Mouse (Mus musculus) hindbrain, embryonic 10.5 days (tissue): ENCODE measurements around the gene Vmn1r22. TPM values are rescaled to one million over a fixed set of nuclear protein-coding genes. Genes with fewer than 3 reads are reported as not detected.
"Not testable (repeated sequence)": the region's sequence is repeated elsewhere in the genome, so short reads cannot be mapped to it uniquely, and the experiment has no call there.

Source experiments
- DNase-seq: peaks from one replicate; pipeline ENCODE4 v3.0.0-alpha.2; 2017; ENCODE audit warnings: low spot score
- H3K27ac ChIP-seq: fragments of 300-500 bp; sonication (generic); 2 replicates; pipeline ENCODE4 v1.5.1; 2016; ENCODE audit warnings: mild to moderate bottlenecking, moderate library complexity
- H3K27me3 ChIP-seq: fragments of 300-500 bp; sonication (generic); 2 replicates; pipeline ENCODE4 v1.6.1; 2016; ENCODE audit warnings: mild to moderate bottlenecking; ENCODE audit not compliant: poor library complexity, insufficient read depth, severe bottlenecking
- H3K36me3 ChIP-seq: fragments of 300-500 bp; sonication (generic); 2 replicates; pipeline ENCODE4 v1.6.1; 2016; ENCODE audit warnings: mild to moderate bottlenecking, moderate library complexity
- H3K4me1 ChIP-seq: fragments of 300-500 bp; sonication (generic); replicated peaks from 2 replicates; pipeline ENCODE4 v1.6.1; 2016; ENCODE audit warnings: mild to moderate bottlenecking
- H3K4me3 ChIP-seq: fragments of 300-500 bp; sonication (generic); 2 replicates; pipeline ENCODE4 v1.5.1; 2016; ENCODE audit warnings: mild to moderate bottlenecking, moderate library complexity
- H3K9me3 ChIP-seq: fragments of 300-500 bp; sonication (generic); 2 replicates; pipeline ENCODE4 v1.6.1; 2016; ENCODE audit warnings: mild to moderate bottlenecking, moderate library complexity
- WGBS: fragments of 180-500 bp; shearing (Covaris S2); methylation state at CpG from one replicate; pipeline ENCODE4 v1.1.7; 2016; 5-methylcytosine and 5-hydroxymethylcytosine counted together
- polyA plus RNA-seq: library from polyadenylated mRNA; unstranded; fragments of >200 nt; fragmentation: Nextera tagmentation; extraction: Ambion mirVana; gene quantifications from 2 replicates; pipeline ENCODE4 v1.2.1, GENCODE M21; 2016

The Vmn1r22 gene
- polyA plus RNA-seq, result not detected in 2 replicates

DNA sequence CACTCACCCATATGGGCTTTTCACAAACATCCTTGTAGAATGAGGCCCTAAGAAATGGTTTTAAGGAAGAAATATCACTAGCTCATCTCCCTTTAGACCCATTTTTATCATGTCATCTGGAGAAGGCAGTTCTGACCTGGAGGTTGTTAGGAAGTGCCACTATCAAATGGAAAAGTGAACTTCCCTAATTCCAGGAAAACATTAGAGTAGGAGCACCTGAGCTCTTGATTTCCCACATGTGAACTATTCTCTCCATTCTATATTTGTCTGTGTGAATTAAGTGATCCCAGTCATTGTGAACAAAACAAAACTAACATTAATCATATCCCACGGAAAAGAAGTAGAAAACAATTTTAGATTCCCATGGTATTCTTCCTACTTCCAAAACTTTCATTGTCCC is at the start of gene Vmn1r22:
Gene Vmn1r22, minus strand, starts transcription at position 101 of the 400 bp plus-strand sequence.
- Histone ChIP-seq H3K4me1 (no peaks in the 10 kb centered on the region), H3K27ac (no peak within 1 kb of the TSS), H3K36me3 (no peaks in the 10 kb centered on the region), H3K27me3 (no peaks in the 10 kb centered on the region), H3K9me3 (no peaks in the 10 kb centered on the region), H3K4me3 (no peak within 1 kb of the TSS)
- DNase-seq, result no peak
- WGBS, result 82% methylated on average over 1 of the region's 1 CpGs

DNA sequence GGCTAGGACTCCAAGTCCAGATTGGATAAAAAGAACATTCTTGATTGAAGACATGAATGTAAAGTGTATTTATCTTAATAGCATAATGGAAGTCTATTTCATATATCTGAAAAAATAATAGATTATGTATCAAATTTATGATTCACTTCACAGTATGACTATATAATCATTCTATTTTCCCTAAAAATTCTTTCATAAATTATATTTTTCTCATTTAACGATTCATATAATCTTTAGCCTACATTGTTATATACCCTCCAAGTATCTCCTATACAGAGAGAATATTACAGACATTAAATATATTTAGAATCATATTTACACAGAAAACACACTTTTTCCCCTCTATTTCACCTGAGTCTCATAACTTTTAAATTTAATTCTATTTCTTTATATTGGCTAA is 18.9 kb upstream of the Vmn1r22 start, which contains the start of gene Vmn1r23:
Gene Vmn1r23, minus strand, starts transcription at position 101 of the 400 bp plus-strand sequence.
- Histone ChIP-seq H3K4me1 (no peaks in the 10 kb centered on the region), H3K27me3 (no peaks in the 10 kb centered on the region), H3K27ac (no peak within 1 kb of the TSS), H3K4me3 (no peak within 1 kb of the TSS), H3K36me3 (no peaks in the 10 kb centered on the region), H3K9me3 (no peaks in the 10 kb centered on the region)
- WGBS, result 94% methylated on average over 1 of the region's 1 CpGs
- DNase-seq, result no peak

DNA sequence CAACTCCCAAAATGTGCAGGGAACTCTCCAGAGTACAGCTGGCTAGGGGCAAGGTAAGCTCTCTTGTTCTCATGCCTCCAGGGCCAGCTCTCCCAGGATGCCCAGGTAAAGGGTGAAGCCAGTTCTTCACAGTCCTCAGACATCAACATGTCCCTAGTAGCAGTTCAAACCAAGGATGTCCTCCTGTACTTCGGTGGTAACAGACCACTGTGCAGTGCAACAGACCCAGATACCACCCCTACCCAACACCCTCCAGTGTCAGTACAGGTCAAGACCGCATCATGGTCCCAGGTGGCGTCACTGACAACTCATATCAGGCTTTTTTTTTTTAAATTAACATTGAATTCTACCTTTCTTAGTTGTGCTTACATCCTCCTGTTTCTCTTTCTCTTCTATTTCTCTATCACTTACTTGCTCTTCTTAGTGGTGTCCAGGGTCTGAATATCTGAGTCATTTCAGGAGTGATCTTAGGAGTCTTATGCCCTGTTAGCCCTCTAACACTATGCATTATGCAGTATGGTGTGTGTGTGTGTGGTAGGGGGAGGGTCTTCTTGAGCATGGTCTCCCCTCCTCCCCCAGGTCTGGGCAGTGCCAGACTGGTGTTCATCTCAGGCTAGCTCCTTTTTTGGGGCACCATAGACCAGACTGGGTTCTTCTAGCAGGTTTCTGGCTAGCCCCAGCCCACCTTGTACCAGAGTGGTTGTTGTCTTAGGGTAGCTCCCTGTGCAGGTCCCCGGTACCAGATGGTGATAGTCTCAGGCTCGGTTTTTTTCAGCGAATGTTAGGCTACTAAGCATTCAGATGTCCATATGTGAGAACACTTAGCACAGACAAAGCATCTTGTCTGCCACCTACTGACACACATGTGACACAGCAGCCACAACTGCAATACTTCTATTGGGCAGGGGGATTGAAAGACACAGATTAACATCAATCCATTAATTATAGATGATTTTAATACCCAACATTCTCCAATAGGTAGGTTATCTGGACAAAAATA is 48.5 kb downstream of the Vmn1r22 start:
- Histone ChIP-seq H3K4me1 (no peaks in the 10 kb centered on the region), H3K27me3 (no peaks in the 10 kb centered on the region), H3K27ac (no peak overlapping the region), H3K36me3 (no peaks in the 10 kb centered on the region), H3K4me3 (no peak overlapping the region), H3K9me3 (no peaks in the 10 kb centered on the region)
- WGBS, result 58% methylated on average over 6 of the region's 6 CpGs
- DNase-seq, result peak; percentile 29

GRCm38 (mm10) chr6:57851177-57851576 is 56.7 kb downstream of the Vmn1r22 start:
- not testable (repeated sequence) for H3K4me1 ChIP-seq, H3K4me3 ChIP-seq, H3K36me3 ChIP-seq, H3K27ac ChIP-seq, H3K9me3 ChIP-seq, DNase-seq, H3K27me3 ChIP-seq
- 90% methylated on average over 5 of the region's 5 CpGs for WGBS

- no peak for DNase-seq
- Histone ChIP-seq H3K27me3 (no peaks in the 10 kb centered on the region), H3K4me1 (no peaks in the 10 kb centered on the region), H3K27ac (no peak within 1 kb of the TSS), H3K9me3 (no peaks in the 10 kb centered on the region), H3K36me3 (no peaks in the 10 kb centered on the region), H3K4me3 (no peak within 1 kb of the TSS)
- WGBS, result 72% methylated on average over 1 of the region's 1 CpGs
These were observed 57.5 kb downstream of the Vmn1r22 start, which contains the start of gene Vmn1r21 for GRCm38 (mm10) chr6:57850286-57850685. Gene Vmn1r21, minus strand, starts transcription at chr6:57850343.

Other genes starting within 250 kb of the Vmn1r22 start
- 17.1 and 17.8 TPM in 2 replicates for gene Pyurf, start 215.9 kb downstream of the Vmn1r22 start, polyA plus RNA-seq
- 35.2 and 37.2 TPM in 2 replicates for gene Lancl2, start 205.5 kb downstream of the Vmn1r22 start, polyA plus RNA-seq
- gene Vopp1, start 82.9 kb downstream of the Vmn1r22 start, polyA plus RNA-seq, result 61.3 and 72.1 TPM in 2 replicates
- gene Vmn1r21, start 57.7 kb downstream of the Vmn1r22 start, polyA plus RNA-seq, result not detected in 2 replicates
- not detected in 2 replicates for gene Vmn1r23, start 18.8 kb upstream of the Vmn1r22 start, polyA plus RNA-seq
- gene Vmn1r24, start 53.5 kb upstream of the Vmn1r22 start, polyA plus RNA-seq, result not detected in 2 replicates
- not detected in 2 replicates for gene Vmn1r25, start 72.8 kb upstream of the Vmn1r22 start, polyA plus RNA-seq
- gene Vmn1r26, start 107.1 kb upstream of the Vmn1r22 start, polyA plus RNA-seq, result not detected in 2 replicates